Mouse (Mus musculus): Measurements from ENCODE around the gene Fam133b.
"Not testable (repeated sequence)": the region's sequence is repeated elsewhere in the genome, so short reads cannot be mapped to it uniquely, and the experiment has no call there.

Fam133b gene

GRCm38 (mm10) chr5:3520493-3521359 is 22.9 kb upstream of the Fam133b start:
- DNase-seq (ENCODE audit: low read depth, low spot score): no peak

GRCm38 (mm10) chr5:3521741-3522140 is 21.9 kb upstream of the Fam133b start:
- DNase-seq (ENCODE audit: low read depth, low spot score): no peak

- DNase-seq (ENCODE audit: low read depth, low spot score): no peak
Observed at GRCm38 (mm10) chr5:3522826-3523225, 20.8 kb upstream of the Fam133b start.

- DNase-seq (ENCODE audit: low read depth, low spot score): no peak
Observed at GRCm38 (mm10) chr5:3527041-3527691, 16.5 kb upstream of the Fam133b start.

GRCm38 (mm10) chr5:3529585-3530189 is 13.9 kb upstream of the Fam133b start:
- DNase-seq (ENCODE audit: low read depth, low spot score): no peak

- not testable (repeated sequence) for DNase-seq (ENCODE audit: low read depth, low spot score)
Observed at GRCm38 (mm10) chr5:3532048-3532447, 11.6 kb upstream of the Fam133b start.

- no peak for DNase-seq (ENCODE audit: low read depth, low spot score)
Observed at GRCm38 (mm10) chr5:3536592-3537212, 6.9 kb upstream of the Fam133b start.

GRCm38 (mm10) chr5:3538505-3539472 is 4.8 kb upstream of the Fam133b start:
- no peak for DNase-seq (ENCODE audit: low read depth, low spot score)

GRCm38 (mm10) chr5:3541871-3542270 is 1.8 kb upstream of the Fam133b start:
- no peak for DNase-seq (ENCODE audit: low read depth, low spot score)

GRCm38 (mm10) chr5:3544480-3544769 is 792 bp downstream of the Fam133b start:
- peak; percentile 5 for DNase-seq (ENCODE audit: low read depth, low spot score)

- no peak for DNase-seq (ENCODE audit: low read depth, low spot score)
Observed at GRCm38 (mm10) chr5:3546226-3546625, 2.6 kb downstream of the Fam133b start.

GRCm38 (mm10) chr5:3551481-3551880 is 7.8 kb downstream of the Fam133b start:
- no peak for DNase-seq (ENCODE audit: low read depth, low spot score)

- no peak for DNase-seq (ENCODE audit: low read depth, low spot score)
Observed at GRCm38 (mm10) chr5:3554198-3554597, 10.6 kb downstream of the Fam133b start.

- no peak for DNase-seq (ENCODE audit: low read depth, low spot score)
Observed at GRCm38 (mm10) chr5:3571266-3571665, 27.6 kb downstream of the Fam133b start, which contains the start of gene 1700109H08Rik. 1700109H08Rik (plus strand) TSS chr5:3571566.

- DNase-seq (ENCODE audit: low read depth, low spot score): no peak
Observed at GRCm38 (mm10) chr5:3574825-3575224, 31.2 kb downstream of the Fam133b start.

- no peak for DNase-seq (ENCODE audit: low read depth, low spot score)
Observed at GRCm38 (mm10) chr5:3577939-3578338, 34.3 kb downstream of the Fam133b start.

GRCm38 (mm10) chr5:3579066-3579465 is 35.4 kb downstream of the Fam133b start:
- DNase-seq (ENCODE audit: low read depth, low spot score): no peak

- peak; percentile 88 for DNase-seq (ENCODE audit: low read depth, low spot score)
Observed at GRCm38 (mm10) chr5:3595693-3596398, 52.2 kb downstream of the Fam133b start, which contains the start of gene Pex1. Pex1 (plus strand) TSS chr5:3596066.

GRCm38 (mm10) chr5:3596399-3596766 is 52.8 kb downstream of the Fam133b start, which contains the start of gene Rbm48:
Rbm48 (minus strand) TSS chr5:3596585.
- DNase-seq (ENCODE audit: low read depth, low spot score): peak; percentile 53

GRCm38 (mm10) chr5:3597171-3597570 is 53.5 kb downstream of the Fam133b start:
- no peak for DNase-seq (ENCODE audit: low read depth, low spot score)

Measured in embryo, embryonic 11.5 days (tissue).